Mouse (Mus musculus) CH12.LX (cell line): Measurements from ENCODE around the gene Krt90.

Experiments used
- CTCF ChIP-seq, 2 experiments: IDR thresholded peaks in 1 of 2; conservative IDR thresholded peaks in 1 of 2; 2 replicates each; pipeline ENCODE4 v1.5.1; 2011 to 2012; ENCODE audit warnings: low read depth in 2 of 2, low read length in 2 of 2, improper control_type of control experiment in 1 of 2, inconsistent platforms in 1 of 2, mild to moderate bottlenecking in 1 of 2, moderate library complexity in 1 of 2
- EP300 ChIP-seq: IDR thresholded peaks from 2 replicates; pipeline ENCODE4 v1.6.1; 2011; ENCODE audit warnings: low read length, improper control_type of control experiment
- HCFC1 ChIP-seq: IDR thresholded peaks from 2 replicates; pipeline ENCODE4 v1.6.1; 2012; ENCODE audit warnings: low read depth, mild to moderate bottlenecking, inconsistent platforms, low read length, improper control_type of control experiment
- MAX ChIP-seq: IDR thresholded peaks from 2 replicates; pipeline ENCODE4 v1.6.1; 2011; ENCODE audit warnings: low read length, improper control_type of control experiment
- MAZ ChIP-seq: IDR thresholded peaks from 2 replicates; pipeline ENCODE4 v1.6.1; 2012; ENCODE audit warnings: low read depth, mild to moderate bottlenecking, inconsistent platforms, low read length, improper control_type of control experiment, moderate library complexity
- TCF12 ChIP-seq: IDR thresholded peaks from 2 replicates; pipeline ENCODE4 v1.6.1; 2014; ENCODE audit warnings: low read depth, mild to moderate bottlenecking, inconsistent platforms, low read length, improper control_type of control experiment
- USF1 ChIP-seq: IDR thresholded peaks from 2 replicates; pipeline ENCODE4 v1.6.1; 2014; ENCODE audit warnings: low read depth, mild to moderate bottlenecking, inconsistent platforms, low read length, improper control_type of control experiment

DNA sequence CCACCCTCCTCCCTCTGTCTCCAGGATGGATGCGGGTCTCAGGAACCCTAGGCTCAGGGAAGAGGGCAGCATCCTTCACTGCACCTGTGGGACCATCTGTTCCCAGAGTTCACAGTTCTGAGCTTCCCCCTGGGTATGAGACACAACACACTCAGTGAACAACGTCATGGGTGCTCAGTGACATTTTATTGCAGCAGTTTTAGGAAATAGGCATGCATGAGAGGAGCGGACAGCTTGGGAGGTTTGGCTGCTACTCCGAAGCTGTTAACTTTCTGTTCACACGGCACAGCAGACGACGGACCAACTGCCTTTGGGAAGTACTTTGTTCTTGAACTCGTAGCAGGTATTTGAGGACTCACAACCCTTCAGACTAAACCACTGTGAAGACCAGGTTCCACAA is 10.6 kb downstream of the Krt90 start:
- TF ChIP-seq CTCF (conservative IDR thresholded peaks at IDR 0.05 in 1 of 2, IDR thresholded peaks at IDR 0.05 in 1 of 2; ENCODE audit: low read depth in 2 of 2, low read length in 2 of 2) (no peak), HCFC1 (no peak), MAX (no peak), EP300 (no peak), TCF12 (no peak), MAZ (no peak), USF1 (no peak)
